Mouse (Mus musculus) stomach, embryonic 15.5 days (tissue): Measurements from ENCODE around the gene Rab13. TPM values are rescaled to one million over a fixed set of nuclear protein-coding genes. Genes with fewer than 3 reads are reported as not detected.

Experiments used
- microRNA-seq: library from miRNA; unstranded; fragments of <30 nt; microRNA quantifications from one replicate; pipeline ENCODE4, GENCODE M21; 2016
- polyA plus RNA-seq: library from polyadenylated mRNA; unstranded; fragments of >200 nt; fragmentation: Nextera tagmentation; extraction: Ambion mirVana; gene quantifications from 2 replicates; pipeline ENCODE4 v1.2.1, GENCODE M21; 2015

Rab13 gene
- polyA plus RNA-seq, 1 experiment from 2014 or later, result 30.9 TPM

Small RNA genes lying within 50 kb of the gene (microRNA-seq; reads per million reads assigned to microRNA genes)
- gene Mir7012, result not detected

Other genes starting within 250 kb of the Rab13 start
- gene Hax1, start 214.9 kb upstream of the Rab13 start, polyA plus RNA-seq, result 122 and 135 TPM in 2 replicates
- gene 4933434E20Rik, start 162.1 kb upstream of the Rab13 start, polyA plus RNA-seq, result 163 and 166 TPM in 2 replicates
- 170 and 189 TPM in 2 replicates for gene Ubap2l, start 161.1 kb upstream of the Rab13 start, polyA plus RNA-seq
- 505 and 543 TPM in 2 replicates for gene Tpm3, start 141.0 kb upstream of the Rab13 start, polyA plus RNA-seq
- gene Nup210l, start 109.6 kb upstream of the Rab13 start, polyA plus RNA-seq, result 0.19 and 0.27 TPM in 2 replicates
- 1,026 and 1,361 TPM in 2 replicates for gene Rps27, start within 50 bp of the Rab13 start, polyA plus RNA-seq
- 109 and 115 TPM in 2 replicates for gene Jtb, start 17.9 kb downstream of the Rab13 start, polyA plus RNA-seq
- gene Creb3l4, start 29.8 kb downstream of the Rab13 start, polyA plus RNA-seq, result 21.4 and 22.5 TPM in 2 replicates
- 104 and 111 TPM in 2 replicates for gene Slc39a1, start 34.5 kb downstream of the Rab13 start, polyA plus RNA-seq
- gene Crtc2, start 40.5 kb downstream of the Rab13 start, polyA plus RNA-seq, result 16.5 and 22.3 TPM in 2 replicates
- 4.0 and 4.2 TPM in 2 replicates for gene Dennd4b, start 51.5 kb downstream of the Rab13 start, polyA plus RNA-seq
- 10.5 and 10.8 TPM in 2 replicates for gene Gatad2b, start 79.5 kb downstream of the Rab13 start, polyA plus RNA-seq
- gene Slc27a3, start 176.2 kb downstream of the Rab13 start, polyA plus RNA-seq, result 14.5 and 16.1 TPM in 2 replicates
- 27.0 and 29.2 TPM in 2 replicates for gene Ints3, start 219.9 kb downstream of the Rab13 start, polyA plus RNA-seq